Mouse (Mus musculus) heart, postnatal 0 days (tissue): ENCODE results near the gene Kdm2a.

ENCODE experiments used
- CTCF ChIP-seq: IDR thresholded peaks from 2 replicates; pipeline ENCODE4 v1.5.1; 2016; ENCODE audit warnings: antibody characterized with exemption, control low read depth, low read depth
- EP300 ChIP-seq: IDR thresholded peaks from 2 replicates; pipeline ENCODE4 v1.6.1; 2016; ENCODE audit warnings: antibody characterized with exemption, low read depth

- TF ChIP-seq CTCF (no peak), EP300 (no peak)
Measured at GRCm38 (mm10) chr19:4270187-4270586, 127.9 kb downstream of the Kdm2a start.
